Mouse (Mus musculus) intestine, embryonic 16.5 days (tissue): Measurements from ENCODE around the gene Klk1b11. TPM values are rescaled to one million over a fixed set of nuclear protein-coding genes. Genes with fewer than 3 reads are reported as not detected.
"Not testable (repeated sequence)": the region's sequence is repeated elsewhere in the genome, so short reads cannot be mapped to it uniquely, and the experiment has no call there.

ENCODE experiments used
- ATAC-seq: fragments of 200-750 bp; cut with Nextera tagmentation; 2 replicates; pipeline ENCODE4 v1.8.0; 2017; ENCODE audit warnings: moderate TSS enrichment, moderate library complexity
- H3K27ac ChIP-seq: fragments of 300-500 bp; sonication (generic); 2 replicates; pipeline ENCODE4 v1.5.1; 2014; ENCODE audit warnings: mild to moderate bottlenecking, low read length
- H3K27me3 ChIP-seq: fragments of 300-500 bp; sonication (generic); replicated peaks from 2 replicates; pipeline ENCODE4 v1.6.1; 2014; ENCODE audit warnings: low read length, control low read depth, mixed read lengths; ENCODE audit not compliant: control insufficient read depth, insufficient read depth
- H3K36me3 ChIP-seq: fragments of 300-500 bp; sonication (generic); 2 replicates; pipeline ENCODE4 v1.6.1; 2014; ENCODE audit warnings: low read length, control low read depth; ENCODE audit not compliant: control insufficient read depth, insufficient read depth
- H3K4me1 ChIP-seq: fragments of 300-500 bp; sonication (generic); 2 replicates; pipeline ENCODE4 v1.6.1; 2014; ENCODE audit warnings: low read length, control low read depth, mixed read lengths; ENCODE audit not compliant: control insufficient read depth, insufficient read depth
- H3K4me2 ChIP-seq: fragments of 300-500 bp; sonication (generic); 2 replicates; pipeline ENCODE4 v1.6.1; 2014; ENCODE audit warnings: low read depth, low read length, control low read depth
- H3K4me3 ChIP-seq: fragments of 300-500 bp; sonication (generic); 2 replicates; pipeline ENCODE4 v1.5.1; 2014; ENCODE audit warnings: mild to moderate bottlenecking, low read length
- H3K9ac ChIP-seq: fragments of 300-500 bp; sonication (generic); 2 replicates; pipeline ENCODE4 v1.6.1; 2014; ENCODE audit warnings: low read depth, low read length
- H3K9me3 ChIP-seq: fragments of 300-500 bp; sonication (generic); 2 replicates; pipeline ENCODE4 v1.6.1; 2016; ENCODE audit warnings: low read length, control low read depth; ENCODE audit not compliant: control insufficient read depth
- WGBS: fragments of 180-500 bp; shearing (Covaris S2); extraction: QIAGEN DNeasy Blood & Tissue Kit; methylation state at CpG from one replicate; pipeline ENCODE4 v1.1.7; 2014; 5-methylcytosine and 5-hydroxymethylcytosine counted together
- polyA plus RNA-seq: library from polyadenylated mRNA; unstranded; fragments of >200 nt; fragmentation: Nextera tagmentation; extraction: Ambion mirVana; gene quantifications from 2 replicates; pipeline ENCODE4 v1.2.1, GENCODE M21; 2015

Klk1b11 gene
- polyA plus RNA-seq: not detected in 2 replicates

- not testable (repeated sequence) for H3K27me3 ChIP-seq, H3K36me3 ChIP-seq, H3K9ac ChIP-seq, H3K27ac ChIP-seq, ATAC-seq, H3K4me1 ChIP-seq, H3K4me3 ChIP-seq, H3K9me3 ChIP-seq, H3K4me2 ChIP-seq
- 75% methylated on average over 4 of the region's 4 CpGs for WGBS
These were observed at the start of gene Klk1b11 for GRCm38 (mm10) chr7:43995577-43995976. TSS of gene Klk1b11 (plus strand) at chr7:43995877.

- Histone ChIP-seq H3K4me2 (no peak within 1 kb of the TSS), H3K4me1 (no peaks in the 10 kb centered on the region), H3K4me3 (no peak within 1 kb of the TSS), H3K27me3 (no peaks in the 10 kb centered on the region), H3K9ac (no peak within 1 kb of the TSS), H3K27ac (no peak within 1 kb of the TSS), H3K9me3 (no peaks in the 10 kb centered on the region), H3K36me3 (no peaks in the 10 kb centered on the region)
- ATAC-seq: no peak
- WGBS: 69% methylated on average over 2 of the region's 2 CpGs
These were observed 45.3 kb upstream of the Klk1b11 start, which contains the start of gene Klk1b8 for GRCm38 (mm10) chr7:43950364-43950763. TSS of gene Klk1b8 (plus strand) at chr7:43950664.

GRCm38 (mm10) chr7:43952703-43953102, 43.0 kb upstream of the Klk1b11 start:
- whole genome bisulfite sequencing: 65% methylated on average over 4 of the region's 4 CpGs
- Histone ChIP-seq H3K36me3 (no peaks in the 10 kb centered on the region), H3K4me3 (no peak overlapping the region), H3K9ac (no peak overlapping the region), H3K4me1 (no peaks in the 10 kb centered on the region), H3K27me3 (no peaks in the 10 kb centered on the region), H3K4me2 (no peak overlapping the region), H3K9me3 (no peaks in the 10 kb centered on the region), H3K27ac (no peak overlapping the region)
- ATAC-seq: no peak

GRCm38 (mm10) chr7:43966451-43966850, 29.2 kb upstream of the Klk1b11 start, which contains the start of gene Klk1b1:
TSS of gene Klk1b1 (plus strand) at chr7:43966751.
- no peaks in the 10 kb centered on the region for H3K36me3 ChIP-seq
- WGBS: 67% methylated on average over 3 of the region's 3 CpGs
- no peak within 1 kb of the TSS for H3K4me3 ChIP-seq
- no peak within 1 kb of the TSS for H3K9ac ChIP-seq
- no peaks in the 10 kb centered on the region for H3K9me3 ChIP-seq
- H3K4me1 ChIP-seq: no peaks in the 10 kb centered on the region
- no peak for ATAC-seq
- H3K27me3 ChIP-seq: no peaks in the 10 kb centered on the region
- H3K4me2 ChIP-seq: no peak within 1 kb of the TSS
- no peak within 1 kb of the TSS for H3K27ac ChIP-seq

GRCm38 (mm10) chr7:43967058-43967457, 28.6 kb upstream of the Klk1b11 start:
- no peak for ATAC-seq
- no peaks in the 10 kb centered on the region for H3K4me1 ChIP-seq
- no peak overlapping the region for H3K27ac ChIP-seq
- H3K4me2 ChIP-seq: no peak overlapping the region
- no peaks in the 10 kb centered on the region for H3K9me3 ChIP-seq
- no peaks in the 10 kb centered on the region for H3K36me3 ChIP-seq
- 77% methylated on average over 3 of the region's 3 CpGs for WGBS
- no peak overlapping the region for H3K9ac ChIP-seq
- H3K4me3 ChIP-seq: no peak overlapping the region
- no peaks in the 10 kb centered on the region for H3K27me3 ChIP-seq

- no peak overlapping the region for H3K27ac ChIP-seq
- H3K9ac ChIP-seq: no peak overlapping the region
- no peak overlapping the region for H3K4me3 ChIP-seq
- H3K36me3 ChIP-seq: no peaks in the 10 kb centered on the region
- no peaks in the 10 kb centered on the region for H3K4me1 ChIP-seq
- WGBS: 76% methylated on average over 2 of the region's 2 CpGs
- no peaks in the 10 kb centered on the region for H3K9me3 ChIP-seq
- no peaks in the 10 kb centered on the region for H3K27me3 ChIP-seq
- no peak for ATAC-seq
- H3K4me2 ChIP-seq: no peak overlapping the region
These were observed 28.1 kb upstream of the Klk1b11 start for GRCm38 (mm10) chr7:43967612-43968011.

- H3K4me1 ChIP-seq: not testable (repeated sequence)
- WGBS: 80% methylated on average over 1 of the region's 1 CpGs
These were observed 19.9 kb upstream of the Klk1b11 start, which contains the start of gene Klk1b9 for GRCm38 (mm10) chr7:43975761-43976160. TSS of gene Klk1b9 (plus strand) at chr7:43976061.

GRCm38 (mm10) chr7:43985657-43986056, 10.0 kb upstream of the Klk1b11 start:
- H3K4me3 ChIP-seq: no peak overlapping the region
- no peaks in the 10 kb centered on the region for H3K36me3 ChIP-seq
- H3K9me3 ChIP-seq: no peaks in the 10 kb centered on the region
- H3K4me1 ChIP-seq: no peaks in the 10 kb centered on the region
- H3K9ac ChIP-seq: no peak overlapping the region
- no peaks in the 10 kb centered on the region for H3K27me3 ChIP-seq
- H3K27ac ChIP-seq: no peak overlapping the region
- H3K4me2 ChIP-seq: no peak overlapping the region
- ATAC-seq: no peak

More at GRCm38 (mm10) chr7:43975761-43976160, 19.9 kb upstream of the Klk1b11 start, which contains the start of gene Klk1b9:
- not testable (repeated sequence) for H3K9me3 ChIP-seq, ATAC-seq, H3K27me3 ChIP-seq, H3K36me3 ChIP-seq, H3K4me2 ChIP-seq, H3K9ac ChIP-seq, H3K27ac ChIP-seq, H3K4me3 ChIP-seq

GRCm38 (mm10) chr7:43994821-43995220, 856 bp upstream of the Klk1b11 start:
- WGBS: 83% methylated on average over 1 of the region's 1 CpGs
- ATAC-seq, H3K4me3 ChIP-seq: not testable (repeated sequence)

GRCm38 (mm10) chr7:44004847-44005246, 9.2 kb downstream of the Klk1b11 start:
- H3K4me3 ChIP-seq: no peak overlapping the region
- no peak overlapping the region for H3K27ac ChIP-seq
- H3K9me3 ChIP-seq: no peaks in the 10 kb centered on the region
- no peaks in the 10 kb centered on the region for H3K27me3 ChIP-seq
- H3K4me2 ChIP-seq: no peak overlapping the region
- ATAC-seq: no peak
- H3K9ac ChIP-seq: no peak overlapping the region
- H3K4me1 ChIP-seq: no peaks in the 10 kb centered on the region
- H3K36me3 ChIP-seq: no peaks in the 10 kb centered on the region

More at GRCm38 (mm10) chr7:43994821-43995220, 856 bp upstream of the Klk1b11 start:
- not testable (repeated sequence) for H3K4me1 ChIP-seq, H3K27ac ChIP-seq, H3K27me3 ChIP-seq, H3K4me2 ChIP-seq, H3K36me3 ChIP-seq, H3K9ac ChIP-seq, H3K9me3 ChIP-seq
